8 mouse cellular contexts compared by ENCODE assay signal in the genomic region with DNA sequence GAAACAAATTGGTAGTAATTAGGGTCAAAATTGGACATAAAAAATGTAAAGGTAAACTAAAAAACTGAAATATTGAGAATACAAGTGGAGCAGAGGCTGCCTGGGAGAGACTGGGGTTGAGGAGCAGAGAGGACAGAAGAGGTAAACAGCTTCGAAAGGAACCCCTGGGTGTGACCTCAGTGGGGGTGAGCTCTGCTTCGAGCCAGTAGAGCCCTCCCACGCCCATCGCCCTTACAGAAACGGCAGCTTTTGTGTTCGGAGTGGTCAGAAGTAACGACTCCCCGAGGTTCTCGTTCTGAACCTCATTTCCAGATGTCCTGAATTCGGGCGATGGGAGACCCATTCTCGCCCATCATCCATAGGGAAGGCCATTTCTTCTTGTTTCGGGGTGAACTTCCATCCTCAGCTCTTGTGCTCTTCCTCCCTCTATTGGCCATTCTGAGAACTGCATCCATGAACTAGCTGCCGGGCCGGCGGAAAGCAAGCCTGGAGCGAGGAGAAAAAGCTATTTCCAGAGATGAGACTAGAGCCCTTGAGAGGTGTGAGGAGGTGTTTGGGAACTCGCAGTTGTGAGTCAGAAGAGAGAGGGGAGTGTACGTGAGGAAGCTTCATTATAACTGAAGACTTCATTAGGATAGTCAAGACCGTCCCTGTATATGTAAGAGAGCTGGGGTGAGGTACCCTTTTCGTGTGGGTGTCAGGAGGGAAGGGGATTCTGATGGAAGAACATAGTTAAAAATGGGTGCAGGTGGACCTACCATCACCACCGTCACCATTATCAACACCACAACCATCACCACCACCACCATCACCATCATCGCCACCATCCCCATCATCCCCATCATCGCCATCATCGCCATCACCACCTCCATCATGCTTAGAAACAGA. TPM values are rescaled to one million over a fixed set of nuclear protein-coding genes. Genes with fewer than 3 reads are reported as not detected.
DNase-seq lines count a peak whose midpoint lies in the region; ATAC-seq lines count a peak whose summit lies in the region.

No protein-coding gene starts in this region.

- H3K9me3 ChIP-seq in hindbrain, embryonic 12.5 days (replicated peaks): no peaks in the 10 kb centered on the region
- no peaks in the 10 kb centered on the region for H3K9me3 ChIP-seq in lung, embryonic 15.5 days

- H3K4me3 ChIP-seq in hindbrain, embryonic 12.5 days: peak overlapping the region; percentile 33
- H3K4me3 ChIP-seq in lung, embryonic 15.5 days: peak overlapping the region; percentile 40

- H3K27me3 ChIP-seq in hindbrain, embryonic 12.5 days: no peaks in the 10 kb centered on the region
- H3K27me3 ChIP-seq in lung, embryonic 15.5 days: no peaks in the 10 kb centered on the region

- H3K4me1 ChIP-seq in hindbrain, embryonic 12.5 days: no peaks in the 10 kb centered on the region
- H3K4me1 ChIP-seq in lung, embryonic 15.5 days: peaks cover 9% of the 10 kb centered on the region; the same call in 1 of the 2 replicates

- peak overlapping the region; percentile 55 for H3K4me2 ChIP-seq in hindbrain, embryonic 12.5 days (replicated peaks)
- peak overlapping the region; percentile 69 for H3K4me2 ChIP-seq in lung, embryonic 15.5 days

- H3K36me3 ChIP-seq in hindbrain, embryonic 12.5 days: no peaks in the 10 kb centered on the region
- no peaks in the 10 kb centered on the region for H3K36me3 ChIP-seq in lung, embryonic 15.5 days

- no peak overlapping the region for H3K27ac ChIP-seq in hindbrain, embryonic 12.5 days
- H3K27ac ChIP-seq in lung, embryonic 15.5 days: no peak overlapping the region

- peak; percentile 71 for DNase-seq in R1 (ENCODE audit: low read depth, low spot score)
- peak; percentile 47 for DNase-seq in cerebellum, adult 9-11 months
- peak; percentile 73 for DNase-seq in layer of hippocampus, adult 9-11 months
- DNase-seq in ovary, adult 18-20 months (ENCODE audit: low spot score): peak; percentile 26
- DNase-seq in thymus, postnatal 25 days: peak; percentile 41

- peak; percentile 99 for ATAC-seq in frontal cortex, adult (ENCODE audit: low TSS enrichment)
- ATAC-seq in hindbrain, embryonic 12.5 days (ENCODE audit: low FRiP score): peak; percentile 72
- ATAC-seq in lung, embryonic 15.5 days (ENCODE audit: borderline replicate concordance, extremely low read depth, low FRiP score, low TSS enrichment): peak; percentile 59; the same call in 1 of the 2 replicates

- H3K9ac ChIP-seq in hindbrain, embryonic 12.5 days: peak overlapping the region; percentile 32
- peak overlapping the region; percentile 27; the same call in 1 of the 2 replicates for H3K9ac ChIP-seq in lung, embryonic 15.5 days

- 24% methylated on average over 25 of the region's 25 CpGs for WGBS in hindbrain, embryonic 12.5 days
- WGBS in lung, embryonic 15.5 days: 23% methylated on average over 25 of the region's 25 CpGs

RNA-seq across cellular contexts. Expression of gene 5830473C10Rik, which starts 28.0 kb away (rescaled TPM):
- not detected in 2 replicates for polyA plus RNA-seq in hindbrain, embryonic 12.5 days (2016; fragmentation: Nextera tagmentation; extraction: Ambion mirVana)
- 0.08 and 0.09 TPM in 2 replicates for polyA plus RNA-seq in lung, embryonic 15.5 days (2015; fragmentation: Nextera tagmentation; extraction: Ambion mirVana)

RNA-seq across cellular contexts. Expression of gene Rassf6, which starts 51.5 kb away (rescaled TPM):
- polyA plus RNA-seq in hindbrain, embryonic 12.5 days (2016; fragmentation: Nextera tagmentation; extraction: Ambion mirVana): 0.62 and 0.73 TPM in 2 replicates
- polyA plus RNA-seq in lung, embryonic 15.5 days (2015; fragmentation: Nextera tagmentation; extraction: Ambion mirVana): 3.8 and 4.2 TPM in 2 replicates
